Mouse (Mus musculus): ENCODE measurements around the gene Spaca6.

GRCm38 (mm10) chr17:17795527-17795926, 31.4 kb upstream of the Spaca6 start:
- TF ChIP-seq CTCF (IDR thresholded peaks at IDR 0.05; ENCODE audit: low read depth, low read length): no peak
- TF ChIP-seq TAL1 (conservative IDR thresholded peaks at IDR 0.05; ENCODE audit: low read depth, low read length): no peak
- no peak for TF ChIP-seq GATA1 (IDR thresholded peaks at IDR 0.05; ENCODE audit: borderline replicate concordance, low read length)
